Mouse (Mus musculus) lung, embryonic 16.5 days (tissue): ENCODE results near the gene Hoxd9. TPM values are rescaled to one million over a fixed set of nuclear protein-coding genes. Genes with fewer than 3 reads are reported as not detected.

Experiments
- microRNA counts: library from miRNA; unstranded; fragments of <30 nt; microRNA quantifications from one replicate; lab custom pipeline; 2016
- microRNA-seq: library from miRNA; unstranded; fragments of <30 nt; microRNA quantifications from one replicate; pipeline ENCODE4, GENCODE M21; 2016
- polyA plus RNA-seq: library from polyadenylated mRNA; unstranded; fragments of >200 nt; fragmentation: Nextera tagmentation; extraction: Ambion mirVana; gene quantifications from 2 replicates; pipeline ENCODE4 v1.2.1, GENCODE M21; 2015

Hoxd9 gene
- polyA plus RNA-seq, 1 experiment from 2014 or later: 0.31 TPM

MicroRNAs within 50 kb of the gene (microRNA counts, 519-probe panel; counts per million panel counts)
- 2,416 counts per million, percentile 42 among the panel's probes with 10 or more counts for microRNA mmu-miR-10b (lab: Ali Mortazavi, UCI)

Small RNA genes within 50 kb of the gene (microRNA-seq; reads per million reads assigned to microRNA genes)
- gene Gm44463 (not detected), gene Mir10b (1,093 reads per million, percentile 74 among the genes with 10 or more reads in this experiment)

Other genes starting within 250 kb of the Hoxd9 start
- 21.2 and 25.2 TPM in 2 replicates for gene Lnpk, start 118.3 kb upstream of the Hoxd9 start, polyA plus RNA-seq
- not detected in 2 replicates for gene Evx2, start 38.2 kb upstream of the Hoxd9 start, polyA plus RNA-seq
- gene Hoxd13, start 29.4 kb upstream of the Hoxd9 start, polyA plus RNA-seq: not detected in 2 replicates
- not detected in 2 replicates for gene Hoxd12, start 22.7 kb upstream of the Hoxd9 start, polyA plus RNA-seq
- not detected in 2 replicates for gene Hoxd11, start 18.2 kb upstream of the Hoxd9 start, polyA plus RNA-seq
- 0.19 TPM in 1 of 2 replicates, not detected in the other for gene Hoxd10, start 5.8 kb upstream of the Hoxd9 start, polyA plus RNA-seq
- gene Hoxd8, start 6.9 kb downstream of the Hoxd9 start, polyA plus RNA-seq: 0.20 and 0.39 TPM in 2 replicates
- gene Hoxd3, start 14.2 kb downstream of the Hoxd9 start, polyA plus RNA-seq: 0.23 and 0.39 TPM in 2 replicates
- not detected in 2 replicates for gene Hoxd4, start 14.2 kb downstream of the Hoxd9 start, polyA plus RNA-seq
- gene Gm28230, start 29.0 kb downstream of the Hoxd9 start, polyA plus RNA-seq: not detected in 2 replicates
- gene Hoxd1, start 65.3 kb downstream of the Hoxd9 start, polyA plus RNA-seq: not detected in 2 replicates
- 90.9 and 107 TPM in 2 replicates for gene Mtx2, start 128.1 kb downstream of the Hoxd9 start, polyA plus RNA-seq